Mouse (Mus musculus) kidney, embryonic 14.5 days (tissue): ENCODE data around the gene Plpp6. TPM values are rescaled to one million over a fixed set of nuclear protein-coding genes. Genes with fewer than 3 reads are reported as not detected.

Source experiments
- ATAC-seq: fragments of 200-750 bp; cut with Nextera tagmentation; 2 replicates; pipeline ENCODE4 v1.8.0; 2017; ENCODE audit warnings: moderate number of reproducible peaks, mild to moderate bottlenecking, moderate TSS enrichment, moderate library complexity; ENCODE audit not compliant: low FRiP score, low TSS enrichment
- H3K27ac ChIP-seq: fragments of 300-500 bp; sonication (generic); 2 replicates; pipeline ENCODE4 v1.5.1; 2014; ENCODE audit warnings: low read depth, mild to moderate bottlenecking, low read length, moderate library complexity, mixed read lengths
- H3K27me3 ChIP-seq: fragments of 300-500 bp; sonication (generic); 2 replicates; pipeline ENCODE4 v1.6.1; 2014; ENCODE audit warnings: mild to moderate bottlenecking, low read length; ENCODE audit not compliant: control insufficient read depth, insufficient read depth
- H3K36me3 ChIP-seq: fragments of 300-500 bp; sonication (generic); 2 replicates; pipeline ENCODE4 v1.6.1; 2014; ENCODE audit warnings: low read length, mixed read lengths; ENCODE audit not compliant: control insufficient read depth, insufficient read depth
- H3K4me1 ChIP-seq: fragments of 300-500 bp; sonication (generic); 2 replicates; pipeline ENCODE4 v1.6.1; 2014; ENCODE audit warnings: low read length, mixed read lengths; ENCODE audit not compliant: control insufficient read depth, insufficient read depth
- H3K4me2 ChIP-seq: fragments of 300-500 bp; sonication (generic); replicated peaks from 2 replicates; pipeline ENCODE4 v1.6.1; 2014; ENCODE audit warnings: low read depth, mild to moderate bottlenecking, low read length
- H3K4me3 ChIP-seq: fragments of 300-500 bp; sonication (generic); 2 replicates; pipeline ENCODE4 v1.5.1; 2014; ENCODE audit warnings: mild to moderate bottlenecking, low read length
- H3K9ac ChIP-seq: fragments of 300-500 bp; sonication (generic); 2 replicates; pipeline ENCODE4 v1.6.1; 2014; ENCODE audit warnings: low read depth, mild to moderate bottlenecking, low read length, moderate library complexity
- H3K9me3 ChIP-seq: fragments of 300-500 bp; sonication (generic); 2 replicates; pipeline ENCODE4 v1.6.1; 2016; ENCODE audit warnings: low read length; ENCODE audit not compliant: control insufficient read depth
- WGBS: fragments of 180-500 bp; shearing (Covaris S2); extraction: QIAGEN DNeasy Blood & Tissue Kit; methylation state at CpG from one replicate; pipeline ENCODE4 v1.1.7; 2014; 5-methylcytosine and 5-hydroxymethylcytosine counted together
- polyA plus RNA-seq: library from polyadenylated mRNA; unstranded; fragments of >200 nt; fragmentation: Nextera tagmentation; extraction: Ambion mirVana; gene quantifications from 2 replicates; pipeline ENCODE4 v1.2.1, GENCODE M21; 2014

Plpp6 gene
- polyA plus RNA-seq, 1 experiment from 2014 or later: 12.5 TPM

- H3K9ac ChIP-seq: no peak overlapping the region
Observed at GRCm38 (mm10) chr19:28968178-28968577, 4.4 kb downstream of the Plpp6 start.

GRCm38 (mm10) chr19:28969231-28969630, 5.5 kb downstream of the Plpp6 start:
- no peak for ATAC-seq
- Histone ChIP-seq H3K36me3 (no peaks in the 10 kb centered on the region), H3K4me3 (no peak overlapping the region), H3K4me1 (peaks cover 7% of the 10 kb centered on the region; the same call in 1 of the 2 replicates), H3K27ac (no peak overlapping the region), H3K9ac (no peak overlapping the region), H3K4me2 (no peak overlapping the region), H3K9me3 (no peaks in the 10 kb centered on the region), H3K27me3 (no peaks in the 10 kb centered on the region)
- WGBS: 67% methylated on average over 5 of the region's 5 CpGs

More at GRCm38 (mm10) chr19:28968178-28968577, 4.4 kb downstream of the Plpp6 start:
- ATAC-seq: no peak
- Histone ChIP-seq H3K4me1 (peaks cover 7% of the 10 kb centered on the region; the same call in 1 of the 2 replicates), H3K4me2 (no peak overlapping the region), H3K27me3 (no peaks in the 10 kb centered on the region), H3K27ac (no peak overlapping the region), H3K9me3 (no peaks in the 10 kb centered on the region), H3K36me3 (no peaks in the 10 kb centered on the region), H3K4me3 (no peak overlapping the region)
- 70% methylated on average over 4 of the region's 4 CpGs for WGBS

- WGBS: 42% methylated on average over 11 of the region's 11 CpGs
- no peak for ATAC-seq
Observed at GRCm38 (mm10) chr19:28970251-28970650, 6.5 kb downstream of the Plpp6 start.

GRCm38 (mm10) chr19:28974862-28975611, 11.3 kb downstream of the Plpp6 start:
- WGBS: 20% methylated on average over 35 of the region's 35 CpGs
- peak; percentile 60; the same call in 1 of the 2 replicates for ATAC-seq
- Histone ChIP-seq H3K27ac (no peak overlapping the region), H3K9me3 (no peaks in the 10 kb centered on the region), H3K9ac (no peak overlapping the region; the same call in 1 of the 2 replicates), H3K4me3 (peak overlapping the region; percentile 31), H3K27me3 (peaks cover 6% of the 10 kb centered on the region; the same call in 1 of the 2 replicates), H3K36me3 (no peaks in the 10 kb centered on the region), H3K4me2 (peak overlapping the region; percentile 59), H3K4me1 (no peaks in the 10 kb centered on the region)

More at GRCm38 (mm10) chr19:28970251-28970650, 6.5 kb downstream of the Plpp6 start:
- H3K4me2 ChIP-seq: no peak overlapping the region
- H3K9ac ChIP-seq: no peak overlapping the region
- peaks cover 6% of the 10 kb centered on the region; the same call in 1 of the 2 replicates for H3K27me3 ChIP-seq
- H3K27ac ChIP-seq: no peak overlapping the region
- H3K9me3 ChIP-seq: no peaks in the 10 kb centered on the region
- H3K4me3 ChIP-seq: no peak overlapping the region
- no peaks in the 10 kb centered on the region for H3K4me1 ChIP-seq
- no peaks in the 10 kb centered on the region for H3K36me3 ChIP-seq

- no peaks in the 10 kb centered on the region for H3K4me1 ChIP-seq
- no peak overlapping the region for H3K9ac ChIP-seq
- 75% methylated on average over 7 of the region's 7 CpGs for WGBS
- no peaks in the 10 kb centered on the region for H3K36me3 ChIP-seq
- H3K4me3 ChIP-seq: no peak overlapping the region
- no peaks in the 10 kb centered on the region for H3K27me3 ChIP-seq
- no peak overlapping the region for H3K27ac ChIP-seq
- H3K9me3 ChIP-seq: no peaks in the 10 kb centered on the region
- no peak for ATAC-seq
- no peak overlapping the region for H3K4me2 ChIP-seq
Observed at GRCm38 (mm10) chr19:28982617-28983016, 18.9 kb downstream of the Plpp6 start.

- H3K4me3 ChIP-seq: peak overlapping the region; percentile 82
- H3K9ac ChIP-seq: peak overlapping the region; percentile 74
- ATAC-seq: no peak
- H3K4me1 ChIP-seq: peaks cover 7% of the 10 kb centered on the region
- WGBS: 56% methylated on average over 8 of the region's 8 CpGs
- H3K27ac ChIP-seq: no peak overlapping the region
- H3K9me3 ChIP-seq: no peaks in the 10 kb centered on the region
- peak overlapping the region; percentile 52 for H3K4me2 ChIP-seq
- no peaks in the 10 kb centered on the region for H3K27me3 ChIP-seq
- peaks cover 6% of the 10 kb centered on the region; the same call in 1 of the 2 replicates for H3K36me3 ChIP-seq
Observed at GRCm38 (mm10) chr19:28989515-28989914, 25.8 kb downstream of the Plpp6 start.

GRCm38 (mm10) chr19:28990194-28990589, 26.4 kb downstream of the Plpp6 start, which contains the start of gene Cdc37l1:
Gene Cdc37l1 (plus strand): TSS chr19:28990352.
- ATAC-seq: peak; percentile 98
- H3K9ac ChIP-seq: peak within 1 kb of the TSS; percentile 74
- no peaks in the 10 kb centered on the region for H3K9me3 ChIP-seq
- H3K4me2 ChIP-seq: peak within 1 kb of the TSS; percentile 61
- no peaks in the 10 kb centered on the region for H3K27me3 ChIP-seq
- H3K36me3 ChIP-seq: peaks cover 12% of the 10 kb centered on the region; the same call in 1 of the 2 replicates
- peak within 1 kb of the TSS; percentile 82 for H3K4me3 ChIP-seq
- H3K27ac ChIP-seq: peak within 1 kb of the TSS; percentile 60
- H3K4me1 ChIP-seq: peaks cover 7% of the 10 kb centered on the region
- under 1% methylated on average over 37 of the region's 37 CpGs for WGBS

- H3K36me3 ChIP-seq: peaks cover 18% of the 10 kb centered on the region; the same call in 1 of the 2 replicates
- WGBS: 1% methylated on average over 40 of the region's 41 CpGs
Observed at GRCm38 (mm10) chr19:28990590-28991221, 27.0 kb downstream of the Plpp6 start.

GRCm38 (mm10) chr19:28991391-28991790, 27.6 kb downstream of the Plpp6 start:
- Histone ChIP-seq H3K9me3 (no peaks in the 10 kb centered on the region), H3K36me3 (peaks cover 24% of the 10 kb centered on the region), H3K4me1 (peaks cover 7% of the 10 kb centered on the region), H3K4me3 (peak overlapping the region; percentile 82), H3K27me3 (no peaks in the 10 kb centered on the region), H3K27ac (no peak overlapping the region), H3K9ac (no peak overlapping the region), H3K4me2 (peak overlapping the region; percentile 61)
- 71% methylated on average over 5 of the region's 5 CpGs for WGBS
- no peak for ATAC-seq

More at GRCm38 (mm10) chr19:28990590-28991221, 27.0 kb downstream of the Plpp6 start:
- Histone ChIP-seq H3K27me3 (no peaks in the 10 kb centered on the region), H3K9ac (peak overlapping the region; percentile 74), H3K27ac (peak overlapping the region; percentile 60), H3K4me1 (peaks cover 7% of the 10 kb centered on the region), H3K4me3 (peak overlapping the region; percentile 82), H3K9me3 (no peaks in the 10 kb centered on the region), H3K4me2 (peak overlapping the region; percentile 61)
- peak; percentile 48 for ATAC-seq
